Mouse (Mus musculus) myocyte (in vitro differentiated cells): ENCODE measurements at regions not wholly inside any gene's neighbourhood (a gene's known extent, or its start where the extent isn't known, plus 50 kb on each side); places are given as distances from the start of the nearest gene placed in this dataset.

ENCODE experiments used
- H3K27me3 ChIP-seq: one replicate; pipeline ENCODE4 v1.6.1; 2011; ENCODE audit not compliant: control insufficient read depth, insufficient read depth, insufficient read length
- H3K36me3 ChIP-seq: one replicate; pipeline ENCODE4 v1.6.1; 2011; ENCODE audit not compliant: control insufficient read depth, insufficient read depth
- H3K4me2 ChIP-seq: one replicate; pipeline ENCODE4 v1.6.1; 2011; ENCODE audit warnings: low read depth, control low read depth
- H3K4me3 ChIP-seq: one replicate; pipeline ENCODE4 v1.5.1; 2011; ENCODE audit warnings: mild to moderate bottlenecking, control low read depth, moderate library complexity
- H3K79me2 ChIP-seq: one replicate; pipeline ENCODE4 v1.6.1; 2011; ENCODE audit not compliant: control insufficient read depth, insufficient read depth
- H3ac ChIP-seq: one replicate; pipeline ENCODE4 v1.6.1; 2011; ENCODE audit not compliant: control insufficient read depth, insufficient read length
- CEBPB ChIP-seq: IDR thresholded peaks from 2 replicates; pipeline ENCODE4 v1.6.1; 2011; ENCODE audit warnings: mild to moderate bottlenecking, moderate library complexity; ENCODE audit not compliant: poor library complexity, insufficient read depth, severe bottlenecking
- E2F4 ChIP-seq: IDR thresholded peaks from one replicate; pipeline ENCODE4 v1.6.1; 2011; ENCODE audit warnings: mild to moderate bottlenecking, control low read depth, moderate library complexity; ENCODE audit not compliant: insufficient read depth
- MAX ChIP-seq: IDR thresholded peaks from one replicate; pipeline ENCODE4 v1.6.1; 2011; ENCODE audit warnings: low read depth, mild to moderate bottlenecking, control low read depth
- MYOD1 ChIP-seq, 3 experiments: IDR thresholded peaks; one replicate each; pipeline ENCODE4 v1.6.1; 2011; ENCODE audit warnings: control low read depth in 2 of 3, low read depth in 2 of 3, mild to moderate bottlenecking in 2 of 3, moderate library complexity in 1 of 3; ENCODE audit not compliant: insufficient read length in 2 of 3, control insufficient read depth in 1 of 3
- MYOG ChIP-seq, 3 experiments: IDR thresholded peaks; one replicate each; pipeline ENCODE4 v1.6.1; 2011; ENCODE audit warnings: control low read depth in 2 of 3, low read depth in 2 of 3, mild to moderate bottlenecking in 2 of 3; ENCODE audit not compliant: insufficient read length in 2 of 3, control insufficient read depth in 1 of 3, insufficient read depth in 1 of 3
- POLR2A ChIP-seq: IDR thresholded peaks from one replicate; pipeline ENCODE4 v1.6.1; 2011; ENCODE audit warnings: low read depth, mild to moderate bottlenecking, control low read depth, moderate library complexity; ENCODE audit not compliant: insufficient read length
- POLR2AphosphoS2 ChIP-seq: IDR thresholded peaks from one replicate; pipeline ENCODE4 v1.6.1; 2011; ENCODE audit warnings: low read depth, control low read depth; ENCODE audit not compliant: insufficient read length
- REST ChIP-seq: IDR thresholded peaks from one replicate; pipeline ENCODE4 v1.6.1; 2011; ENCODE audit warnings: mild to moderate bottlenecking, control low read depth, moderate library complexity; ENCODE audit not compliant: insufficient read depth, insufficient read length
- SRF ChIP-seq: IDR thresholded peaks from one replicate; pipeline ENCODE4 v1.6.1; 2011; ENCODE audit warnings: low read depth; ENCODE audit not compliant: control insufficient read depth, insufficient read length
- TCF12 ChIP-seq: IDR thresholded peaks from one replicate; pipeline ENCODE4 v1.6.1; 2011; ENCODE audit warnings: mild to moderate bottlenecking, control low read depth; ENCODE audit not compliant: poor library complexity, insufficient read depth, severe bottlenecking
- TCF3 ChIP-seq: IDR thresholded peaks from one replicate; pipeline ENCODE4 v1.6.1; 2011; ENCODE audit warnings: low read depth, control low read depth; ENCODE audit not compliant: insufficient read length
- USF1 ChIP-seq: IDR thresholded peaks from one replicate; pipeline ENCODE4 v1.6.1; 2011; ENCODE audit warnings: low read depth, mild to moderate bottlenecking, control low read depth, moderate library complexity

GRCm38 (mm10) chr16:57853751-57854150 lies 99.2 kb upstream of the Col8a1 start:
- TF ChIP-seq TCF12 (no peak), E2F4 (no peak), POLR2A (no peak), USF1 (no peak), REST (no peak), MAX (no peak), POLR2AphosphoS2 (no peak), CEBPB (no peak), SRF (no peak), MYOG (IDR thresholded peaks at IDR 0.05; ENCODE audit: control insufficient read depth in 1 of 3, insufficient read depth in 1 of 3, insufficient read length in 2 of 3, low read depth in 2 of 3) (no peak), TCF3 (no peak), MYOD1 (IDR thresholded peaks at IDR 0.05; ENCODE audit: control insufficient read depth in 1 of 3, insufficient read length in 2 of 3, low read depth in 2 of 3) (no peak)
- H3K4me2 ChIP-seq, result no peak overlapping the region
- no peak overlapping the region for H3ac ChIP-seq
- no peaks in the 10 kb centered on the region for H3K27me3 ChIP-seq
- H3K79me2 ChIP-seq, result no peaks in the 10 kb centered on the region
- no peaks in the 10 kb centered on the region for H3K36me3 ChIP-seq
- no peak overlapping the region for H3K4me3 ChIP-seq

GRCm38 (mm10) chr16:57857071-57857470 lies 102.5 kb upstream of the Col8a1 start:
- Histone ChIP-seq H3K36me3 (no peaks in the 10 kb centered on the region), H3ac (no peak overlapping the region), H3K4me2 (no peak overlapping the region), H3K27me3 (no peaks in the 10 kb centered on the region), H3K4me3 (no peak overlapping the region), H3K79me2 (no peaks in the 10 kb centered on the region)
- TF ChIP-seq MYOD1 (IDR thresholded peaks at IDR 0.05; ENCODE audit: control insufficient read depth in 1 of 3, insufficient read length in 2 of 3, low read depth in 2 of 3) (no peak), TCF12 (no peak), TCF3 (no peak), REST (no peak), E2F4 (no peak), SRF (no peak), POLR2A (no peak), MYOG (IDR thresholded peaks at IDR 0.05; ENCODE audit: control insufficient read depth in 1 of 3, insufficient read depth in 1 of 3, insufficient read length in 2 of 3, low read depth in 2 of 3) (no peak), USF1 (no peak), MAX (no peak), POLR2AphosphoS2 (no peak), CEBPB (no peak)

- Histone ChIP-seq H3K79me2 (no peaks in the 10 kb centered on the region), H3ac (no peak overlapping the region), H3K4me3 (no peak overlapping the region), H3K36me3 (no peaks in the 10 kb centered on the region), H3K27me3 (no peaks in the 10 kb centered on the region), H3K4me2 (no peak overlapping the region)
- TF ChIP-seq MYOD1 (IDR thresholded peaks at IDR 0.05; ENCODE audit: control insufficient read depth in 1 of 3, insufficient read length in 2 of 3, low read depth in 2 of 3) (no peak), SRF (no peak), TCF12 (no peak)
Measured at GRCm38 (mm10) chr16:57858151-57858764, 103.7 kb upstream of the Col8a1 start.

GRCm38 (mm10) chr16:57858765-57859201 lies 104.2 kb upstream of the Col8a1 start:
- Histone ChIP-seq H3ac (no peak overlapping the region), H3K27me3 (no peaks in the 10 kb centered on the region), H3K4me3 (no peak overlapping the region), H3K36me3 (no peaks in the 10 kb centered on the region), H3K4me2 (no peak overlapping the region), H3K79me2 (no peaks in the 10 kb centered on the region)
- TF ChIP-seq POLR2AphosphoS2, result no peak
- no peak for TF ChIP-seq MYOD1 (IDR thresholded peaks at IDR 0.05; ENCODE audit: control insufficient read depth in 1 of 3, insufficient read length in 2 of 3, low read depth in 2 of 3)
- TF ChIP-seq USF1, result no peak
- no peak for TF ChIP-seq CEBPB
- no peak for TF ChIP-seq SRF

- H3K4me2 ChIP-seq, result no peak overlapping the region
- no peak overlapping the region for H3K4me3 ChIP-seq
- H3ac ChIP-seq, result no peak overlapping the region
- no peaks in the 10 kb centered on the region for H3K27me3 ChIP-seq
- TF ChIP-seq USF1 (no peak), MYOG (IDR thresholded peaks at IDR 0.05; ENCODE audit: control insufficient read depth in 1 of 3, insufficient read depth in 1 of 3, insufficient read length in 2 of 3, low read depth in 2 of 3) (no peak), REST (no peak), MAX (no peak), SRF (no peak), TCF3 (no peak), CEBPB (no peak), POLR2AphosphoS2 (no peak), TCF12 (no peak), POLR2A (no peak), E2F4 (no peak), MYOD1 (IDR thresholded peaks at IDR 0.05; ENCODE audit: control insufficient read depth in 1 of 3, insufficient read length in 2 of 3, low read depth in 2 of 3) (no peak)
- H3K79me2 ChIP-seq, result no peaks in the 10 kb centered on the region
- no peaks in the 10 kb centered on the region for H3K36me3 ChIP-seq
Measured at GRCm38 (mm10) chr16:57863206-57863860, 108.8 kb upstream of the Col8a1 start.
